Mouse (Mus musculus) intestine, embryonic 14.5 days (tissue): ENCODE results near the gene Atp2c1. TPM values are rescaled to one million over a fixed set of nuclear protein-coding genes. Genes with fewer than 3 reads are reported as not detected.

ENCODE experiments used
- ATAC-seq: fragments of 200-750 bp; cut with Nextera tagmentation; replicated peaks from 2 replicates; pipeline ENCODE4 v1.8.0; 2017; ENCODE audit warnings: low read depth, moderate number of reproducible peaks, moderate TSS enrichment, moderate library complexity; ENCODE audit not compliant: low FRiP score, low TSS enrichment
- DNase-seq: peaks from one replicate; pipeline ENCODE4 v3.0.0-alpha.2; 2018; ENCODE audit warnings: low spot score
- H3K27ac ChIP-seq: fragments of 300-500 bp; sonication (generic); 2 replicates; pipeline ENCODE4 v1.5.1; 2014; ENCODE audit warnings: low read depth, mild to moderate bottlenecking, control low read depth
- H3K27me3 ChIP-seq: fragments of 300-500 bp; sonication (generic); replicated peaks from 2 replicates; pipeline ENCODE4 v1.6.1; 2014; ENCODE audit warnings: low read length, control low read depth; ENCODE audit not compliant: control insufficient read depth, insufficient read depth
- H3K36me3 ChIP-seq: fragments of 300-500 bp; sonication (generic); 2 replicates; pipeline ENCODE4 v1.6.1; 2014; ENCODE audit warnings: low read length, control low read depth; ENCODE audit not compliant: control insufficient read depth, insufficient read depth
- H3K4me1 ChIP-seq: fragments of 300-500 bp; sonication (generic); replicated peaks from 2 replicates; pipeline ENCODE4 v1.6.1; 2014; ENCODE audit warnings: low read length, control low read depth, mixed read lengths; ENCODE audit not compliant: control insufficient read depth, insufficient read depth
- H3K4me2 ChIP-seq: fragments of 300-500 bp; sonication (generic); 2 replicates; pipeline ENCODE4 v1.6.1; 2014; ENCODE audit warnings: low read length
- H3K4me3 ChIP-seq: fragments of 300-500 bp; sonication (generic); 2 replicates; pipeline ENCODE4 v1.5.1; 2014; ENCODE audit warnings: low read depth, low read length, control low read depth, mixed read lengths
- H3K9ac ChIP-seq: fragments of 300-500 bp; sonication (generic); 2 replicates; pipeline ENCODE4 v1.6.1; 2014; ENCODE audit warnings: mild to moderate bottlenecking, low read length
- H3K9me3 ChIP-seq: fragments of 300-500 bp; sonication (generic); 2 replicates; pipeline ENCODE4 v1.6.1; 2016; ENCODE audit warnings: low read length, control low read depth; ENCODE audit not compliant: control insufficient read depth
- WGBS: fragments of 180-500 bp; shearing (Covaris S2); extraction: QIAGEN DNeasy Blood & Tissue Kit; methylation state at CpG from one replicate; pipeline ENCODE4 v1.1.7; 2014; 5-methylcytosine and 5-hydroxymethylcytosine counted together
- polyA plus RNA-seq: library from polyadenylated mRNA; unstranded; fragments of >200 nt; fragmentation: Nextera tagmentation; extraction: Ambion mirVana; gene quantifications from 2 replicates; pipeline ENCODE4 v1.2.1, GENCODE M21; 2014

Gene Atp2c1
- polyA plus RNA-seq, 1 experiment from 2014 or later, result 66.4 TPM

GRCm38 (mm10) chr9:105368605-105369004 is 158.5 kb downstream of the Atp2c1 start:
- no peaks in the 10 kb centered on the region for H3K9me3 ChIP-seq
- H3K4me3 ChIP-seq, result no peak overlapping the region
- H3K4me1 ChIP-seq, result no peaks in the 10 kb centered on the region
- ATAC-seq (no peak), DNase-seq (no peak)
- H3K9ac ChIP-seq, result no peak overlapping the region
- H3K4me2 ChIP-seq, result no peak overlapping the region
- H3K27me3 ChIP-seq, result no peaks in the 10 kb centered on the region
- 84% methylated on average over 3 of the region's 3 CpGs for WGBS
- no peaks in the 10 kb centered on the region for H3K36me3 ChIP-seq
- no peak overlapping the region for H3K27ac ChIP-seq

GRCm38 (mm10) chr9:105366199-105366598 is 160.9 kb downstream of the Atp2c1 start:
- no peaks in the 10 kb centered on the region for H3K9me3 ChIP-seq
- H3K4me1 ChIP-seq, result no peaks in the 10 kb centered on the region
- ATAC-seq (no peak), DNase-seq (no peak)
- H3K4me2 ChIP-seq, result no peak overlapping the region
- H3K4me3 ChIP-seq, result no peak overlapping the region
- H3K9ac ChIP-seq, result no peak overlapping the region
- H3K36me3 ChIP-seq, result no peaks in the 10 kb centered on the region
- H3K27ac ChIP-seq, result no peak overlapping the region
- 91% methylated on average over 4 of the region's 4 CpGs for WGBS
- H3K27me3 ChIP-seq, result no peaks in the 10 kb centered on the region

GRCm38 (mm10) chr9:105363520-105364231 is 163.4 kb downstream of the Atp2c1 start:
- H3K9ac ChIP-seq, result no peak overlapping the region
- ATAC-seq (no peak), DNase-seq (no peak)
- 85% methylated on average over 5 of the region's 5 CpGs for WGBS
- H3K27ac ChIP-seq, result no peak overlapping the region
- no peak overlapping the region for H3K4me3 ChIP-seq
- H3K4me2 ChIP-seq, result no peak overlapping the region
- no peaks in the 10 kb centered on the region for H3K27me3 ChIP-seq
- no peaks in the 10 kb centered on the region for H3K9me3 ChIP-seq
- H3K36me3 ChIP-seq, result no peaks in the 10 kb centered on the region
- H3K4me1 ChIP-seq, result no peaks in the 10 kb centered on the region

GRCm38 (mm10) chr9:105362181-105362580 is 164.9 kb downstream of the Atp2c1 start:
- Histone ChIP-seq H3K27me3 (no peaks in the 10 kb centered on the region), H3K4me2 (no peak overlapping the region), H3K9ac (no peak overlapping the region), H3K4me3 (no peak overlapping the region), H3K27ac (no peak overlapping the region), H3K4me1 (no peaks in the 10 kb centered on the region), H3K36me3 (no peaks in the 10 kb centered on the region), H3K9me3 (no peaks in the 10 kb centered on the region)
- DNase-seq (no peak), ATAC-seq (no peak)
- WGBS, result 83% methylated on average over 2 of the region's 2 CpGs

Other genes with a start within 250 kb of the Atp2c1 start
- gene Aste1, start 131.9 kb downstream of the Atp2c1 start, polyA plus RNA-seq, result 12.7 and 15.9 TPM in 2 replicates
- 0.08 and 0.16 TPM in 2 replicates for gene Nek11, start 131.8 kb downstream of the Atp2c1 start, polyA plus RNA-seq
- gene Pik3r4, start 115.7 kb upstream of the Atp2c1 start, polyA plus RNA-seq, result 21.8 and 22.7 TPM in 2 replicates